Mouse (Mus musculus) CD8-positive naive resting alpha-beta T cell, adult 2 months (primary cell): ENCODE data around the gene Tcp10c.
"Not testable (repeated sequence)": the region's sequence is repeated elsewhere in the genome, so short reads cannot be mapped to it uniquely, and the experiment has no call there.

Source experiments
- DNase-seq, 2 experiments: peaks; one replicate each; pipeline ENCODE4 v3.0.0; 2022; ENCODE audit warnings: low read depth in 2 of 2, low spot score in 2 of 2

Tcp10c gene

GRCm38 (mm10) chr17:13354521-13354920 is at the start of gene Tcp10c:
Gene Tcp10c (plus strand): TSS chr17:13354572.
- DNase-seq: not testable (repeated sequence)

GRCm38 (mm10) chr17:13307852-13308251 is 46.5 kb upstream of the Tcp10c start:
- DNase-seq: not testable (repeated sequence)

GRCm38 (mm10) chr17:13308344-13308743 is 46.0 kb upstream of the Tcp10c start:
- DNase-seq: not testable (repeated sequence)

- not testable (repeated sequence) for DNase-seq
These were observed 45.6 kb upstream of the Tcp10c start for GRCm38 (mm10) chr17:13308746-13309145.

- not testable (repeated sequence) for DNase-seq
These were observed 45.2 kb upstream of the Tcp10c start for GRCm38 (mm10) chr17:13309182-13309631.

GRCm38 (mm10) chr17:13329967-13330366 is 24.4 kb upstream of the Tcp10c start:
- DNase-seq: not testable (repeated sequence)

- not testable (repeated sequence) for DNase-seq
These were observed 23.2 kb upstream of the Tcp10c start for GRCm38 (mm10) chr17:13331179-13331578.

GRCm38 (mm10) chr17:13332496-13332895 is 21.9 kb upstream of the Tcp10c start:
- DNase-seq: not testable (repeated sequence)

- not testable (repeated sequence) for DNase-seq
These were observed 17.2 kb upstream of the Tcp10c start for GRCm38 (mm10) chr17:13336979-13337749.

- DNase-seq: not testable (repeated sequence)
These were observed 16.4 kb upstream of the Tcp10c start for GRCm38 (mm10) chr17:13337931-13338330.

- not testable (repeated sequence) for DNase-seq
These were observed 14.3 kb upstream of the Tcp10c start for GRCm38 (mm10) chr17:13340071-13340470.

GRCm38 (mm10) chr17:13345923-13346322 is 8.4 kb upstream of the Tcp10c start:
- DNase-seq: not testable (repeated sequence)

- not testable (repeated sequence) for DNase-seq
These were observed 4.8 kb upstream of the Tcp10c start for GRCm38 (mm10) chr17:13349563-13349962.

- not testable (repeated sequence) for DNase-seq
These were observed 1.1 kb upstream of the Tcp10c start for GRCm38 (mm10) chr17:13353249-13353648.

- DNase-seq: not testable (repeated sequence)
These were observed 8.1 kb downstream of the Tcp10c start for GRCm38 (mm10) chr17:13362489-13362888.

GRCm38 (mm10) chr17:13363773-13364172 is 9.4 kb downstream of the Tcp10c start:
- not testable (repeated sequence) for DNase-seq

GRCm38 (mm10) chr17:13364196-13364595 is 9.8 kb downstream of the Tcp10c start:
- not testable (repeated sequence) for DNase-seq

GRCm38 (mm10) chr17:13367181-13367580 is 12.8 kb downstream of the Tcp10c start:
- not testable (repeated sequence) for DNase-seq

GRCm38 (mm10) chr17:13368658-13369057 is 14.3 kb downstream of the Tcp10c start:
- not testable (repeated sequence) for DNase-seq

- DNase-seq: not testable (repeated sequence)
These were observed 16.4 kb downstream of the Tcp10c start for GRCm38 (mm10) chr17:13370746-13371145.

GRCm38 (mm10) chr17:13378341-13378740 is 24.0 kb downstream of the Tcp10c start:
- not testable (repeated sequence) for DNase-seq

GRCm38 (mm10) chr17:13379951-13380615 is 25.7 kb downstream of the Tcp10c start:
- DNase-seq: not testable (repeated sequence)
